Mouse (Mus musculus): ENCODE data around the gene Htr6. TPM values are rescaled to one million over a fixed set of nuclear protein-coding genes. Genes with fewer than 3 reads are reported as not detected.

Htr6 gene
- polyA plus RNA-seq, 1 experiment from 2014 or later, result not detected

DNA sequence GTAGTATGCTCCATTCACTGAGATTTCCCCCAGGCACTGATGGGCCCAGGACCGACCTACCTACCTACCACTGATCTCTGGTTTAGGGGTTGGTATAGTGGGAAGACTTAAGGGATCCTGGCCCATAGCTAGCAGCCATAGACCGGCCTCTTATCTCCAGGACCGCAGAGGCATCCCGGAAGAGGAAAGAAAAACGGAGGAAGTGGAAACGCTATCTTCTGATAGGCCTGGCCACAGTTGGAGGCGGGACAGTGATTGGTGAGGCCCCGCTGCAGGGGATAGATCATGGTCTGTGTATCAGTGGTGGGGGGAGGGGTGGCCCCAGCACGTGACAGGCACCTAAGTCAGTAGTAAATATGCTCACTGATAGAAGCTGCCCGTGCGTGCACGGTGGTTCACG, 56.0 kb downstream of the Htr6 start:
- Histone ChIP-seq H3K27ac (no peak overlapping the region), H3K4me3 (no peak overlapping the region), H3K9me3 (0 out of 2 replicates have a peak, but pooled peaks cover 3% of the 10 kb centered on the region), H3K4me2 (replicated peaks) (no peak overlapping the region), H3K36me3 (no peaks in the 10 kb centered on the region), H3K4me1 (peaks cover 4% of the 10 kb centered on the region; the same call in 1 of the 2 replicates), H3K9ac (no peak overlapping the region), H3K27me3 (replicated peaks) (no peaks in the 10 kb centered on the region)
- ATAC-seq (ENCODE audit: low FRiP score, low read depth), result peak; percentile 33; the same call in 1 of the 2 replicates
- WGBS, result 64% methylated on average over 13 of the region's 13 CpGs

GRCm38 (mm10) chr4:139018976-139019375, 56.4 kb downstream of the Htr6 start:
- ATAC-seq (ENCODE audit: low FRiP score, low read depth), result no peak
- H3K27ac ChIP-seq, result no peak overlapping the region
- H3K4me1 ChIP-seq, result peaks cover 4% of the 10 kb centered on the region; the same call in 1 of the 2 replicates

DNA sequence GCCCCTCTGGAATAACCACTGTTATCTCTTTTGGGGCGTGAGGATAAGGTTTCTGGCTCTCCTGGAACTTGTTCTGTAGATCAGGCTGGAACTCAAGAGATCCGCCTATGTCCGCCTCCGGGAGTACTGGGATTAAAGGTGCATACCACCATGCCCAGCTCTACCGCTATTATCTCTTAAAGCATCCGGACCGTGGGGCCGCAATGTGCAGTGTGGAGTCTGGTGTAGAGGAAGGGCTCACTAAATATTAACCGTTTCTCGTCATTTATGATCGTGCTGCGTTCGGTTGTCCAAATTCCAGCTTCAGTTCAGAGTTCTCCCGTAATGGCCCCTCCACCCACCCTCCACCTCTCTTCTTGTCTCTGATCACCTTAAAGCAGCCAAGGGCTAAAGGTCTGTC, 57.0 kb downstream of the Htr6 start:
- H3K36me3 ChIP-seq, result no peaks in the 10 kb centered on the region
- H3K4me2 ChIP-seq (replicated peaks), result no peak overlapping the region
- H3K4me3 ChIP-seq, result no peak overlapping the region
- H3K27ac ChIP-seq, result no peak overlapping the region
- H3K9ac ChIP-seq, result no peak overlapping the region
- 93% methylated on average over 14 of the region's 14 CpGs for WGBS
- ATAC-seq (ENCODE audit: low FRiP score, low read depth), result no peak
- 0 out of 2 replicates have a peak, but pooled peaks cover 3% of the 10 kb centered on the region for H3K9me3 ChIP-seq
- peaks cover 4% of the 10 kb centered on the region; the same call in 1 of the 2 replicates for H3K4me1 ChIP-seq
- H3K27me3 ChIP-seq (replicated peaks), result no peaks in the 10 kb centered on the region

More at GRCm38 (mm10) chr4:139018976-139019375, 56.4 kb downstream of the Htr6 start:
- no peaks in the 10 kb centered on the region for H3K36me3 ChIP-seq
- H3K9me3 ChIP-seq, result 0 out of 2 replicates have a peak, but pooled peaks cover 3% of the 10 kb centered on the region
- no peak overlapping the region for H3K9ac ChIP-seq
- WGBS, result 59% methylated on average over 4 of the region's 4 CpGs
- H3K4me2 ChIP-seq (replicated peaks), result no peak overlapping the region
- H3K4me3 ChIP-seq, result no peak overlapping the region
- no peaks in the 10 kb centered on the region for H3K27me3 ChIP-seq (replicated peaks)

GRCm38 (mm10) chr4:139014793-139015192, 60.6 kb downstream of the Htr6 start:
- Histone ChIP-seq H3K4me3 (no peak overlapping the region), H3K27me3 (replicated peaks) (no peaks in the 10 kb centered on the region), H3K36me3 (no peaks in the 10 kb centered on the region), H3K9ac (no peak overlapping the region), H3K4me2 (replicated peaks) (no peak overlapping the region), H3K9me3 (0 out of 2 replicates have a peak, but pooled peaks cover 3% of the 10 kb centered on the region), H3K27ac (no peak overlapping the region), H3K4me1 (peaks cover 4% of the 10 kb centered on the region; the same call in 1 of the 2 replicates)
- no peak for ATAC-seq (ENCODE audit: low FRiP score, low read depth)
- whole genome bisulfite sequencing, result 78% methylated on average over 6 of the region's 6 CpGs

GRCm38 (mm10) chr4:139013281-139013680, 62.1 kb downstream of the Htr6 start:
- peaks cover 1% of the 10 kb centered on the region; the same call in 1 of the 2 replicates for H3K4me1 ChIP-seq
- no peak overlapping the region for H3K9ac ChIP-seq
- H3K4me3 ChIP-seq, result no peak overlapping the region
- 0 out of 2 replicates have a peak, but pooled peaks cover 3% of the 10 kb centered on the region for H3K9me3 ChIP-seq
- H3K4me2 ChIP-seq (replicated peaks), result no peak overlapping the region
- H3K27ac ChIP-seq, result no peak overlapping the region
- 96% methylated on average over 11 of the region's 11 CpGs for WGBS
- no peak for ATAC-seq (ENCODE audit: low FRiP score, low read depth)
- H3K36me3 ChIP-seq, result no peaks in the 10 kb centered on the region
- no peaks in the 10 kb centered on the region for H3K27me3 ChIP-seq (replicated peaks)

GRCm38 (mm10) chr4:139011201-139011702, 64.1 kb downstream of the Htr6 start:
- H3K9ac ChIP-seq, result no peak overlapping the region
- H3K27ac ChIP-seq, result no peak overlapping the region
- 88% methylated on average over 13 of the region's 13 CpGs for WGBS
- H3K4me2 ChIP-seq (replicated peaks), result no peak overlapping the region
- no peaks in the 10 kb centered on the region for H3K36me3 ChIP-seq
- H3K27me3 ChIP-seq (replicated peaks), result no peaks in the 10 kb centered on the region
- H3K9me3 ChIP-seq, result 0 out of 2 replicates have a peak, but pooled peaks cover 3% of the 10 kb centered on the region
- peaks cover 7% of the 10 kb centered on the region for H3K4me1 ChIP-seq
- ATAC-seq (ENCODE audit: low FRiP score, low read depth), result no peak
- H3K4me3 ChIP-seq, result no peak overlapping the region

Other genes with a start within 250 kb of the Htr6 start
- not detected in 2 replicates for gene Pla2g5, start 212.1 kb downstream of the Htr6 start, polyA plus RNA-seq (2016; fragmentation: Nextera tagmentation; extraction: Ambion mirVana)
- not detected in 2 replicates for gene Gm13030, start 201.6 kb downstream of the Htr6 start, polyA plus RNA-seq (2016; fragmentation: Nextera tagmentation; extraction: Ambion mirVana)
- gene Pla2g2e, start 197.6 kb downstream of the Htr6 start, polyA plus RNA-seq (2016; fragmentation: Nextera tagmentation; extraction: Ambion mirVana), result not detected in 2 replicates
- 3.7 and 4.2 TPM in 2 replicates for gene Otud3, start 161.6 kb downstream of the Htr6 start, polyA plus RNA-seq (2016; fragmentation: Nextera tagmentation; extraction: Ambion mirVana)
- gene Rnf186, start 108.5 kb downstream of the Htr6 start, polyA plus RNA-seq (2016; fragmentation: Nextera tagmentation; extraction: Ambion mirVana), result not detected in 2 replicates
- gene Tmco4, start 102.7 kb downstream of the Htr6 start, polyA plus RNA-seq (2016; fragmentation: Nextera tagmentation; extraction: Ambion mirVana), result 0.98 and 1.2 TPM in 2 replicates
- 45.2 and 47.0 TPM in 2 replicates for gene Nbl1, start 17.4 kb upstream of the Htr6 start, polyA plus RNA-seq (2016; fragmentation: Nextera tagmentation; extraction: Ambion mirVana)
- 430 and 438 TPM in 2 replicates for gene Minos1, start 55.5 kb upstream of the Htr6 start, polyA plus RNA-seq (2016; fragmentation: Nextera tagmentation; extraction: Ambion mirVana)
- 342 and 373 TPM in 2 replicates for gene Capzb, start 117.3 kb upstream of the Htr6 start, polyA plus RNA-seq (2016; fragmentation: Nextera tagmentation; extraction: Ambion mirVana)
- gene Pqlc2, start 235.1 kb upstream of the Htr6 start, polyA plus RNA-seq (2016; fragmentation: Nextera tagmentation; extraction: Ambion mirVana), result 12.7 and 14.2 TPM in 2 replicates
- gene Akr7a5, start 235.2 kb upstream of the Htr6 start, polyA plus RNA-seq (2016; fragmentation: Nextera tagmentation; extraction: Ambion mirVana), result 62.8 and 64.7 TPM in 2 replicates

Data from neural tube, embryonic 12.5 days (tissue).